Mouse (Mus musculus): ENCODE results near the gene Usp40.
"Not testable (repeated sequence)": the region's sequence is repeated elsewhere in the genome, so short reads cannot be mapped to it uniquely, and the experiment has no call there.

DNA sequence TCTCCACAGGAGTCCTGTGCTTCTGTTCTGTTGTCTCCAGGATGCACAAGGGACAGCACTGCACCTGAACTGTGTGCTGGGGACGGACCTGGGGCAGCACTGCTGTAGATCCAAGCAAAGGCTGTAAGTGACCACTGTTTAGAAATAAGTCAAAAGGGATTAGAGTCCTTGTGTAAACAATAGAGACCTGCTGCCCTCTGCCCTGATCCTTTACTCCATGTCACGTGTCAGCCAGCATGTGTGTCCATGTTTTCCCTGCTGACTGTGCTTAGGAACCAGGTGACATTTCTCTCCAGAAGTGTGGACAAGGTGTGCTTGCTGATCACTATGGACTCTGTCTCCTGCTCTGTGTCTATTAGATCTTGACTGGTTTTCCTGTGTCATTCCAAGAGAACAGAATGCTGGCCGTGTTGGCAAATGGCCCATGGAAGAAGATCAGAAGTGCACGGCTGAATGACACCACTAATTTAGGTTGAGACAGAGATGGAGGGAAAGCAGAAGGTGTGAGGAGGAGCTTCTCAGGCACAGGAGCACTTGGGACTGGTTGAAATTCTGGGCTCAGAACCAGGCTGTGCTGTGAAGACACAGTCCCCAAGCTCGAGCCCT, 36.6 kb upstream of the Usp40 start:
- TF ChIP-seq GATA1 (IDR thresholded peaks at IDR 0.05; ENCODE audit: borderline replicate concordance, low read length); FLI1 (IDR thresholded peaks at IDR 0.05; ENCODE audit: low read length): not testable (repeated sequence)

All from megakaryocyte, embryonic 14.5 days (primary cell).